Comparison of ENCODE assay signal across 8 mouse cellular contexts in the genomic region with DNA sequence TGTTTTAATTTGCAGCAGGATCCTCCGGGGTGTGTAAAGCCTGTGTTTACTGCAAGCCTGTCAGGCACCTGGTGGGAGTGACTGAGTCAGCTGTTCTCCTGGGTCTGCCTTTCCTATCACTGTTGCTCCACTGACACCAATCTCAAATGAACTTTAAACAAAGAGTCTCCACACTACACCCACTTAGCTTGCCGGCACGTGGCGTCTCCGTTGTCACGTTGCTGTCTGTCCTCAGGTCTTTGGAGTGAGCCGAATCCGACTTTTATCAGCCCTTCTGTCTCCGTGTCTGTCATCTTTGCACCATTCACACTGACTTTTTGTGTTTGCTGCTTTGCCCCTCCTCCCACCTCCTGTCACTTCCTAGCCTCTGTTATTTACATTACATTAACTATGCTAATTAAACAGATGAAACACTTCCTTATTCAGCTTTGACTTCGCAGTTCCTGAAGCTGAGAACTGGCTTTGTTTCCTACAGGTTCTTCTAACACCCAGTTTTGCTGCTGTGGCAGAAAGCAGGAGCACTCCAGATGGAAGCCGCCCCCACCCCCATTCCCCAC. TPM values are rescaled to one million over a fixed set of nuclear protein-coding genes. Genes with fewer than 3 reads are reported as not detected.
DNase-seq lines count a peak whose midpoint lies in the region; ATAC-seq lines count a peak whose summit lies in the region.

No protein-coding gene starts in this region.

- WGBS in embryonic facial prominence, embryonic 10.5 days = 4% methylated on average over 11 of the region's 11 CpGs
- WGBS in hindbrain, embryonic 13.5 days = 2% methylated on average over 11 of the region's 11 CpGs
- 8% methylated on average over 11 of the region's 11 CpGs for WGBS in midbrain, embryonic 10.5 days

- ATAC-seq in hindbrain, embryonic 13.5 days (ENCODE audit: low FRiP score) = peak; percentile 29; the same call in 1 of the 2 replicates

- peak overlapping the region; percentile 33 for H3K4me2 ChIP-seq in hindbrain, embryonic 13.5 days

- peak overlapping the region; percentile 31 for H3K4me3 ChIP-seq in embryonic facial prominence, embryonic 10.5 days
- no peak overlapping the region for H3K4me3 ChIP-seq in hindbrain, embryonic 13.5 days
- H3K4me3 ChIP-seq in midbrain, embryonic 10.5 days = 0 out of 2 replicates have a peak overlapping the region, but pooled peaks have one; percentile 11

- H3K36me3 ChIP-seq in embryonic facial prominence, embryonic 10.5 days (replicated peaks) = no peaks in the 10 kb centered on the region
- H3K36me3 ChIP-seq in hindbrain, embryonic 13.5 days = no peaks in the 10 kb centered on the region
- H3K36me3 ChIP-seq in midbrain, embryonic 10.5 days = no peaks in the 10 kb centered on the region

- no peak overlapping the region for H3K9ac ChIP-seq in hindbrain, embryonic 13.5 days

- DNase-seq in gastrocnemius, adult 18-20 months (ENCODE audit: low spot score) = peak; percentile 2
- DNase-seq in gastrocnemius, adult 8-10 months (ENCODE audit: low spot score in 2 of 2) = no peak
- peak; percentile 18 for DNase-seq in embryonic facial prominence, embryonic 10.5 days (ENCODE audit: low spot score)
- peak; percentile 21 to 59 for DNase-seq in left cerebral cortex, postnatal 14 days (ENCODE audit: low spot score in 2 of 2)
- DNase-seq in midbrain, embryonic 10.5 days (ENCODE audit: low spot score) = no peak
- DNase-seq in spleen, adult 18-20 months = peak; percentile 27 to 49
- DNase-seq in MN1 (ENCODE audit: low spot score) = no peak

- intact Hi-C loops in left cerebral cortex, postnatal 14 days (cut with DNase I) = no loop called here

- no peaks in the 10 kb centered on the region for H3K9me3 ChIP-seq in embryonic facial prominence, embryonic 10.5 days
- no peaks in the 10 kb centered on the region for H3K9me3 ChIP-seq in hindbrain, embryonic 13.5 days
- H3K9me3 ChIP-seq in midbrain, embryonic 10.5 days (replicated peaks) = no peaks in the 10 kb centered on the region

- H3K27ac ChIP-seq in embryonic facial prominence, embryonic 10.5 days (replicated peaks) = peak overlapping the region; percentile 24; the same call in 1 of the 2 replicates
- H3K27ac ChIP-seq in hindbrain, embryonic 13.5 days = no peak overlapping the region
- H3K27ac ChIP-seq in midbrain, embryonic 10.5 days (replicated peaks) = peak overlapping the region; percentile 59

- peaks cover 15% of the 10 kb centered on the region for H3K4me1 ChIP-seq in embryonic facial prominence, embryonic 10.5 days
- peaks cover 38% of the 10 kb centered on the region for H3K4me1 ChIP-seq in hindbrain, embryonic 13.5 days (replicated peaks)
- H3K4me1 ChIP-seq in midbrain, embryonic 10.5 days = peaks cover 39% of the 10 kb centered on the region

- peaks cover 36% of the 10 kb centered on the region for H3K27me3 ChIP-seq in embryonic facial prominence, embryonic 10.5 days (replicated peaks; ENCODE audit: low read depth, poor library complexity, severe bottlenecking)
- peaks cover 48% of the 10 kb centered on the region for H3K27me3 ChIP-seq in hindbrain, embryonic 13.5 days
- peaks cover 40% of the 10 kb centered on the region for H3K27me3 ChIP-seq in midbrain, embryonic 10.5 days (ENCODE audit: low read depth, poor library complexity, severe bottlenecking)

RNA-seq across cellular contexts. Expression of a gene that starts 56.7 kb away (rescaled TPM):
- 10 to 100 TPM; 13.1 to 16.3 TPM for total RNA-seq in gastrocnemius, adult 18-20 months (2021)
- total RNA-seq in gastrocnemius, adult 8-10 months (2022) = 10 to 100 TPM; 13.0 to 18.4 (median 16.1) TPM
- polyA plus RNA-seq in embryonic facial prominence, embryonic 10.5 days (2016; fragmentation: Nextera tagmentation; extraction: Ambion mirVana) = 1.8 and 2.5 TPM in 2 replicates
- polyA plus RNA-seq in hindbrain, embryonic 13.5 days (2015; fragmentation: Nextera tagmentation; extraction: Ambion mirVana) = 5.6 and 5.9 TPM in 2 replicates
- total RNA-seq in left cerebral cortex, postnatal 14 days (2021) = 10 to 100 TPM; 19.4 to 21.8 TPM
- 2.2 and 2.4 TPM in 2 replicates for polyA plus RNA-seq in midbrain, embryonic 10.5 days (2016; fragmentation: Nextera tagmentation; extraction: Ambion mirVana)

Comparison
In these comparisons a context has a peak if more than half of its experiments do, and no peak if none do; other contexts are left out.
1. DNase-seq: peak in gastrocnemius, adult 18-20 months (single experiment), embryonic facial prominence, embryonic 10.5 days (single experiment), left cerebral cortex, postnatal 14 days (2 of 2) and spleen, adult 18-20 months (2 of 2); none in gastrocnemius, adult 8-10 months (0 of 2), midbrain, embryonic 10.5 days (single experiment) and MN1 (single experiment).